Mouse (Mus musculus) forebrain, embryonic 12.5 days (tissue): ENCODE results near the gene C130050O18Rik. TPM values are rescaled to one million over a fixed set of nuclear protein-coding genes. Genes with fewer than 3 reads are reported as not detected.

Source experiments
- ATAC-seq: fragments of 200-750 bp; cut with Nextera tagmentation; 2 replicates; pipeline ENCODE4 v1.8.0; 2017; ENCODE audit warnings: moderate TSS enrichment; ENCODE audit not compliant: low FRiP score
- H3K27ac ChIP-seq: fragments of 300-500 bp; sonication (generic); 2 replicates; pipeline ENCODE4 v1.5.1; 2016; ENCODE audit warnings: mild to moderate bottlenecking
- H3K27me3 ChIP-seq: fragments of 300-500 bp; sonication (generic); 2 replicates; pipeline ENCODE4 v1.6.1; 2016; ENCODE audit warnings: mild to moderate bottlenecking
- H3K36me3 ChIP-seq: fragments of 300-500 bp; sonication (generic); replicated peaks from 2 replicates; pipeline ENCODE4 v1.6.1; 2016; ENCODE audit warnings: mild to moderate bottlenecking
- H3K4me1 ChIP-seq: fragments of 300-500 bp; sonication (generic); 2 replicates; pipeline ENCODE4 v1.6.1; 2016
- H3K4me2 ChIP-seq: fragments of 300-500 bp; sonication (generic); 2 replicates; pipeline ENCODE4 v1.6.1; 2016; ENCODE audit warnings: mild to moderate bottlenecking, moderate library complexity
- H3K4me3 ChIP-seq: fragments of 300-500 bp; sonication (generic); replicated peaks from 2 replicates; pipeline ENCODE4 v1.5.1; 2016; ENCODE audit warnings: mild to moderate bottlenecking
- H3K9ac ChIP-seq: fragments of 300-500 bp; sonication (generic); 2 replicates; pipeline ENCODE4 v1.6.1; 2016; ENCODE audit warnings: mild to moderate bottlenecking
- H3K9me3 ChIP-seq: fragments of 300-500 bp; sonication (generic); 2 replicates; pipeline ENCODE4 v1.6.1; 2016
- WGBS: fragments of 180-500 bp; shearing (Covaris S2); methylation state at CpG from one replicate; pipeline ENCODE4 v1.1.7; 2016; 5-methylcytosine and 5-hydroxymethylcytosine counted together
- microRNA counts: library from miRNA; unstranded; fragments of <30 nt; microRNA quantifications from one replicate; lab custom pipeline; 2017
- microRNA-seq: library from miRNA; unstranded; fragments of <30 nt; microRNA quantifications from one replicate; pipeline ENCODE4, GENCODE M21; 2017
- polyA plus RNA-seq: library from polyadenylated mRNA; unstranded; fragments of >200 nt; fragmentation: Nextera tagmentation; extraction: Ambion mirVana; gene quantifications from 2 replicates; pipeline ENCODE4 v1.2.1, GENCODE M21; 2016

The C130050O18Rik gene
- polyA plus RNA-seq, 1 experiment from 2014 or later = 0.22 TPM

- Histone ChIP-seq H3K27me3 (0 out of 2 replicates have a peak, but pooled peaks cover 3% of the 10 kb centered on the region), H3K27ac (no peak overlapping the region), H3K4me2 (no peak overlapping the region), H3K4me1 (peaks cover 20% of the 10 kb centered on the region), H3K4me3 (no peak overlapping the region), H3K36me3 (peaks cover 14% of the 10 kb centered on the region), H3K9me3 (no peaks in the 10 kb centered on the region), H3K9ac (no peak overlapping the region)
- ATAC-seq = no peak
- 94% methylated on average over 8 of the region's 8 CpGs for WGBS
Measured at GRCm38 (mm10) chr5:139457241-139457640, 52.2 kb downstream of the C130050O18Rik start.

GRCm38 (mm10) chr5:139459938-139460337, 54.9 kb downstream of the C130050O18Rik start:
- peak; percentile 56 for ATAC-seq
- Histone ChIP-seq H3K4me3 (peak overlapping the region; percentile 71), H3K27ac (no peak overlapping the region), H3K27me3 (peaks cover 8% of the 10 kb centered on the region; the same call in 1 of the 2 replicates), H3K9ac (peak overlapping the region; percentile 63), H3K4me1 (peaks cover 20% of the 10 kb centered on the region), H3K9me3 (no peaks in the 10 kb centered on the region), H3K4me2 (peak overlapping the region; percentile 83), H3K36me3 (peaks cover 3% of the 10 kb centered on the region)
- 9% methylated on average over 10 of the region's 10 CpGs for WGBS

GRCm38 (mm10) chr5:139460384-139461067, 55.4 kb downstream of the C130050O18Rik start, which contains the start of gene 3110082I17Rik:
3110082I17Rik (minus strand) TSS chr5:139460527.
- ATAC-seq = peak; percentile 99
- peak within 1 kb of the TSS; percentile 71 for H3K4me3 ChIP-seq
- no peak within 1 kb of the TSS for H3K27ac ChIP-seq
- H3K27me3 ChIP-seq = peaks cover 8% of the 10 kb centered on the region; the same call in 1 of the 2 replicates
- peak within 1 kb of the TSS; percentile 83 for H3K4me2 ChIP-seq
- H3K9me3 ChIP-seq = no peaks in the 10 kb centered on the region
- peaks cover 20% of the 10 kb centered on the region for H3K4me1 ChIP-seq
- WGBS = 3% methylated on average over 42 of the region's 42 CpGs
- peak within 1 kb of the TSS; percentile 63 for H3K9ac ChIP-seq
- H3K36me3 ChIP-seq = no peaks in the 10 kb centered on the region; the same call in 1 of the 2 replicates

- H3K27ac ChIP-seq = no peak overlapping the region
- no peak for ATAC-seq
- H3K4me2 ChIP-seq = no peak overlapping the region
- H3K4me1 ChIP-seq = peaks cover 7% of the 10 kb centered on the region
- H3K27me3 ChIP-seq = peaks cover 8% of the 10 kb centered on the region; the same call in 1 of the 2 replicates
- no peaks in the 10 kb centered on the region for H3K36me3 ChIP-seq
- no peaks in the 10 kb centered on the region for H3K9me3 ChIP-seq
- no peak overlapping the region for H3K4me3 ChIP-seq
- H3K9ac ChIP-seq = no peak overlapping the region
- WGBS = 88% methylated on average over 4 of the region's 4 CpGs
Measured at GRCm38 (mm10) chr5:139464874-139465273, 59.8 kb downstream of the C130050O18Rik start.

MicroRNAs encoded within 50 kb of the gene (microRNA counts, 519-probe panel; counts per million panel counts)
- microRNA mmu-miR-339-3p (lab: Ali Mortazavi, UCI) (not detected), microRNA mmu-miR-339-5p (lab: Ali Mortazavi, UCI) (not detected)

Small RNA genes within 50 kb of the gene (microRNA-seq; reads per million reads assigned to microRNA genes)
- gene Mir339 = 511 reads per million, percentile 69 among the genes with 10 or more reads in this experiment

Other genes with a start within 250 kb of the C130050O18Rik start
- gene Sun1, start 204.6 kb upstream of the C130050O18Rik start, polyA plus RNA-seq = 53.1 and 59.3 TPM in 2 replicates
- 138 and 141 TPM in 2 replicates for gene Get4, start 153.0 kb upstream of the C130050O18Rik start, polyA plus RNA-seq
- gene Adap1, start 79.7 kb upstream of the C130050O18Rik start, polyA plus RNA-seq = 2.3 and 3.3 TPM in 2 replicates
- 105 and 117 TPM in 2 replicates for gene Cox19, start 53.9 kb upstream of the C130050O18Rik start, polyA plus RNA-seq
- gene Cyp2w1, start 52.7 kb upstream of the C130050O18Rik start, polyA plus RNA-seq = 0.17 and 0.24 TPM in 2 replicates
- 1.2 and 1.4 TPM in 2 replicates for gene Gpr146, start 27.6 kb upstream of the C130050O18Rik start, polyA plus RNA-seq
- 4.1 and 5.2 TPM in 2 replicates for gene Gper1, start 17.9 kb downstream of the C130050O18Rik start, polyA plus RNA-seq
- 28.3 and 30.6 TPM in 2 replicates for gene 3110082I17Rik, start 55.2 kb downstream of the C130050O18Rik start, polyA plus RNA-seq
- 10.4 and 12.9 TPM in 2 replicates for gene Zfand2a, start 79.3 kb downstream of the C130050O18Rik start, polyA plus RNA-seq
- gene Uncx, start 138.2 kb downstream of the C130050O18Rik start, polyA plus RNA-seq = 32.5 and 37.0 TPM in 2 replicates